Comparison of ENCODE assay signal across 17 mouse cellular contexts in genomic region chr5:64750976-64751656, GRCm38 (mm10). TPM values are rescaled to one million over a fixed set of nuclear protein-coding genes. Genes with fewer than 3 reads are reported as not detected.
DNase-seq lines count a peak whose midpoint lies in the region; ATAC-seq lines count a peak whose summit lies in the region.
"Had no signal": no experiment of that assay in that cellular context is flagged by ENCODE, and none has a peak within 500 bp of the region (broad histone marks: within the 10 kb centered on the region; RNA-seq: fewer than 3 reads in every experiment).

No protein-coding gene starts in this region.

- peak overlapping the region; percentile 20; the same call in 1 of the 2 replicates for H3K27ac ChIP-seq in heart, embryonic 13.5 days (replicated peaks)
- H3K27ac ChIP-seq: forebrain, embryonic 12.5 days; hindbrain, embryonic 14.5 days; liver, embryonic 14.5 days; midbrain, embryonic 12.5 days had no signal

- WGBS in heart, embryonic 13.5 days = 30% methylated on average over 7 of the region's 7 CpGs

- H3K4me2 ChIP-seq in heart, embryonic 13.5 days = no peak overlapping the region
- H3K4me2 ChIP-seq: forebrain, embryonic 12.5 days; hindbrain, embryonic 14.5 days; midbrain, embryonic 12.5 days had no signal

- ATAC-seq in heart, embryonic 13.5 days (ENCODE audit: extremely low read depth, insufficient number of reproducible peaks, low FRiP score, low TSS enrichment) = no peak
- ATAC-seq: activated CD4-positive, CD25-positive, alpha-beta regulatory T cell, adult 4 months had no signal

- no peak overlapping the region for H3K9ac ChIP-seq in heart, embryonic 13.5 days
- H3K9ac ChIP-seq: forebrain, embryonic 12.5 days; hindbrain, embryonic 14.5 days; liver, embryonic 14.5 days; midbrain, embryonic 12.5 days had no signal

- H3K9me3 ChIP-seq in heart, embryonic 13.5 days = no peaks in the 10 kb centered on the region
- H3K9me3 ChIP-seq: forebrain, embryonic 12.5 days; G1E; midbrain, embryonic 12.5 days had no signal

- intact Hi-C loops in heart, postnatal 36 days (cut with DNase I) = no loop called here
- intact Hi-C loops in left cerebral cortex, postnatal 4 days (cut with DNase I) = no loop called here

- peaks cover 15% of the 10 kb centered on the region for H3K4me1 ChIP-seq in heart, embryonic 13.5 days
- H3K4me1 ChIP-seq: forebrain, embryonic 12.5 days; midbrain, embryonic 12.5 days had no signal

- no peak for DNase-seq in heart, postnatal 36 days
- DNase-seq in urinary bladder, postnatal 25 days (ENCODE audit: low spot score) = peak; percentile 7
- DNase-seq in urinary bladder, postnatal 4 days (ENCODE audit: low spot score in 2 of 2) = no peak
- peak; percentile 16 for DNase-seq in lung, postnatal 14 days
- DNase-seq in left cerebral cortex, adult 18-20 months (ENCODE audit: low spot score in 2 of 2) = no peak
- no peak for DNase-seq in left cerebral cortex, postnatal 4 days
- DNase-seq in ovary, postnatal 14 days (ENCODE audit: low spot score) = no peak
- DNase-seq: cerebellum, postnatal 14 days; gastrocnemius, postnatal 14 days; thymus, adult 2 months had no signal

- no peaks in the 10 kb centered on the region for H3K27me3 ChIP-seq in heart, embryonic 13.5 days (replicated peaks)
- H3K27me3 ChIP-seq: forebrain, embryonic 12.5 days; midbrain, embryonic 12.5 days had no signal

- no peak overlapping the region for H3K4me3 ChIP-seq in heart, embryonic 13.5 days
- H3K4me3 ChIP-seq: forebrain, embryonic 12.5 days; midbrain, embryonic 12.5 days had no signal

- no peaks in the 10 kb centered on the region for H3K36me3 ChIP-seq in heart, embryonic 13.5 days
- H3K36me3 ChIP-seq: forebrain, embryonic 12.5 days; G1E; midbrain, embryonic 12.5 days had no signal

RNA-seq across cellular contexts. Expression of gene Klf3, which starts 52.1 kb away (rescaled TPM):
- polyA plus RNA-seq in heart, embryonic 13.5 days (2015; fragmentation: Nextera tagmentation; extraction: Ambion mirVana) = 49.8 TPM in 2 replicates
- 10 to 100 TPM; 54.8 to 58.9 TPM for total RNA-seq in heart, postnatal 36 days (2021)
- 10 to 100 TPM; 32.0 to 33.4 TPM for total RNA-seq in left cerebral cortex, adult 18-20 months (2021)
- 10 to 100 TPM; 29.4 to 32.5 TPM for total RNA-seq in left cerebral cortex, postnatal 4 days (2021)

Comparison
In these comparisons a context has a peak if more than half of its experiments do, and no peak if none do; other contexts are left out.
1. DNase-seq: peak in urinary bladder, postnatal 25 days (single experiment) and lung, postnatal 14 days (single experiment); none in heart, postnatal 36 days (0 of 2), urinary bladder, postnatal 4 days (0 of 2), left cerebral cortex, adult 18-20 months (0 of 2), left cerebral cortex, postnatal 4 days (single experiment) and ovary, postnatal 14 days (single experiment).